Mouse (Mus musculus) thymus, postnatal 25 days (tissue): ENCODE measurements around the gene Hormad1.

Experiments
- DNase-seq: peaks from one replicate; pipeline ENCODE4 v3.0.0; 2022

Hormad1 gene

GRCm38 (mm10) chr3:95559437-95559836 lies at the start of gene Hormad1:
Hormad1 (plus strand) TSS chr3:95559677.
- no peak for DNase-seq

DNA sequence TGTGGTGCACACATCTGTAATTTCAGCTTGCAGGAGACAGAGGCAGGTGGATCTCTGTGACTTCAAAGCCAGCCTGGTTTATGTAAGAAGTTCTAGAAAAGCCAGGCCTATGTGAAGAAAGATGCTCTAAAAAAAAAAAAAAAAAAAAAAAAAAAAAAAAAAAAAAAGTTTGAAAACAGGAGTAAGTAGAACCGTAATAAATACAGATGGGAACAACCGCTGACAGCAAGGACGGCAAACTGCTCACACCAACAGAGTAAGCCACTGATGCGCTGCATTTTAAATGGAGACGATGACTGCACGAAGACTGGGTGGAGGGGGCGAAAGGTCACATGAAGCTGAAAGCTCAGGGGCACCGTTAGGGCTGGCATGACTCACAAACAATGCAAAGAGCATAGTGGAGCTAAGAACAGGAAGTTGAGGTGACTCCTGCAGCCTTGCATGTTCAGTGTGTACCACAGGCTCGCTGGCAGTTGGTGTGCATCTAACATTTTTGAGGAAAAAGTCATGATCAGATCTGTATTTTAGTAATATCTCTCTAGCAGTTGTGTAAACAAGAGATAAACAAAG lies 47.8 kb upstream of the Hormad1 start:
- DNase-seq: peak; percentile 61

GRCm38 (mm10) chr3:95516614-95517041 lies 42.8 kb upstream of the Hormad1 start:
- no peak for DNase-seq

DNA sequence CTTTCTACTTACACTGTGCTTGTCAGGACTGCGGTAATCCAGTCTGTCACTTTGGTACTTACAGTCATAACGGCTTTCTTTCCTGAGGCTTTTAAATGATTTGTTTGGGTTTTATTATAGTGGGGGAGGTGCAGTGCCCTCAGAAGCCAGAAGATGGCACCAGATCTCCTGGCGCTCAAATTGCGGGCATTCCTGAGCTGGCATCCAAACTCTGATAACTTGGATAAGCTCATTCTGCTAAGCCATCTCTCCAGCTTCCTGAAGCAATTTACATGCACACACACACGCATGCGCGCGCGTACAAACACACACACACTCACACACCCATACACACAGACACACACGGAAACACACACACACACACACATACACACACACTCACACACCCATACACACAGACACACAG lies 42.0 kb upstream of the Hormad1 start:
- peak; percentile 63 for DNase-seq

GRCm38 (mm10) chr3:95518891-95519290 lies 40.6 kb upstream of the Hormad1 start:
- no peak for DNase-seq

GRCm38 (mm10) chr3:95519315-95519714 lies 40.2 kb upstream of the Hormad1 start:
- DNase-seq: no peak

- DNase-seq: no peak
These were observed 39.4 kb upstream of the Hormad1 start for GRCm38 (mm10) chr3:95520100-95520499.

- DNase-seq: peak; percentile 20
These were observed 38.3 kb upstream of the Hormad1 start for GRCm38 (mm10) chr3:95521168-95521567.

DNA sequence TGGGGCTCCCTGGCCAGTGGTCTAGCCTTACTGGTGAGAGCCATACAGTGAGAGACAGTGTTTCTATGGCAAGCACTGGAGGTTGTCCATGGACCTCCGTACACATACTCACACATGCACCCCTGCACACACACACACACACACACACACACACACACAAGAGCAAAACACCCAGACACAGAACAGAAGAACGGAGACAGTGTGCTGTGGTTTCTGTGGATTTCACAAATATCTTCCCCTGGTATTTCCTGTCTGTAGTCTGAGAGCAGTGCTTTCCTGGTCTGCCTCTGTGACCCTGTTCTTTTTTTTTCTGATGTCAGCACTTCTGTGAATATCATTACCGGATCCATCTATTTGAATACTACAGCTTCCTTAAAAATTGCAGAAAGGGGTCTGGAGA lies 35.8 kb upstream of the Hormad1 start:
- DNase-seq: peak; percentile 21

DNA sequence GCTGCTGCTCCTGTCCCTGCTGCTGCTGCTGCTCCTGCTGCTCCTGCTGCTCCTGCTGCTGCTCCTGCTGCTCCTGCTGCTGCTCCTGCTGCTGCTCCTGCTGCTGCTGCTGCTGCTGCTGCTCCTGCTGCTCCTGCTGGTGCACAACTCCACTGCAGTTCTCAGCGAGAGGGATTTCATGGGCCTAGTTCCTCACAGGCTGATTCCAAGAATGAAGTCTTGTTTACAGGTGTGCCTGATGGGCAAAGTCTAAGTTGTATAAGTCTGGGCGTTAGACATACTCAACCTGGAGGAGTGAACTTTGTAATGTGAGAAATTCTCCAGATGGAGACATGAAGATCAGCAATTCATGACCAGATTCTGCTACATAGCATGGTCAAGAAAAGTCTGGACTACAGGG lies 34.8 kb upstream of the Hormad1 start:
- DNase-seq: no peak

- no peak for DNase-seq
These were observed 33.4 kb upstream of the Hormad1 start for GRCm38 (mm10) chr3:95526111-95526510.

- DNase-seq: peak; percentile 18
These were observed 32.8 kb upstream of the Hormad1 start, which contains the start of gene Ctss for GRCm38 (mm10) chr3:95526622-95527211. Ctss (plus strand) TSS chr3:95526786.

- DNase-seq: no peak
These were observed 29.7 kb upstream of the Hormad1 start for GRCm38 (mm10) chr3:95529814-95530213.

DNA sequence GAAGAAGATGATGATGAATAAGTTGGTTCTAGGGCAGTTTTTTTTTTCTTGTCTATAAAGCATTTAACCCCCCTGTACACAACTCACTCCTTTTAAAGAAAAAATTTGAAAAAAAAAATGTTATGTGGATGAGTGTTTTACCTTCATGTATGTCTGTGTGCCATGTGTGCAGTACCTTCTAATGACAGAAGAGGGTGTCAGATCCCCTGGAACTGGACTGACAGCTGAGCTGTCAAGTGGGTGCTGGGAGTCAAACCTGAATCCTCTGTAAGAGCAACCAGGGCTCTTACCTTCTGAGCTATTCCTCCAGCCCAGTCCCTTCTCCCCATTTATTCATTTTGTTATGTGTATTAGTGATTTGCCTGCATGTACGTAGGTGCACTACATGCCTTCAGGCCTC lies 28.5 kb upstream of the Hormad1 start:
- no peak for DNase-seq

DNA sequence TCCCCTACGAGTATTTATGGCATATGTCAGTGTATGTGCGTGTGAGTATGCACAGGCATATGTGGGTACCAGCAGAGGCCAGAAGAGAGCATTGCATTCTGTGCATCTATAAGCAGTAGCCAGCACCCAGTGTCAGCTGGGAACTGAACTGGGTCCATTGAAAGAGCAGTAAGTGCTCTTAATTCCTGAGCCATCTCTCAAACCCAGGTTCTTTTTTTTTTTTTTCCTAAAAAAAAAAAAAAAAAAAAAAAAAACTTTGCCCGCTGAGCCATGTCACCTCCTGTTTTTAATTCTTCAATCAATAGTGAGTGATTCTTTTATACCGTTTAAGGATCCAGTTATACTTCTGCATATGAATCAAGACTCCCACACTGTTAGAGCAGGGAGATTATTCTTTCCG lies 26.1 kb upstream of the Hormad1 start:
- no peak for DNase-seq

GRCm38 (mm10) chr3:95534927-95535326 lies 24.6 kb upstream of the Hormad1 start:
- no peak for DNase-seq

DNA sequence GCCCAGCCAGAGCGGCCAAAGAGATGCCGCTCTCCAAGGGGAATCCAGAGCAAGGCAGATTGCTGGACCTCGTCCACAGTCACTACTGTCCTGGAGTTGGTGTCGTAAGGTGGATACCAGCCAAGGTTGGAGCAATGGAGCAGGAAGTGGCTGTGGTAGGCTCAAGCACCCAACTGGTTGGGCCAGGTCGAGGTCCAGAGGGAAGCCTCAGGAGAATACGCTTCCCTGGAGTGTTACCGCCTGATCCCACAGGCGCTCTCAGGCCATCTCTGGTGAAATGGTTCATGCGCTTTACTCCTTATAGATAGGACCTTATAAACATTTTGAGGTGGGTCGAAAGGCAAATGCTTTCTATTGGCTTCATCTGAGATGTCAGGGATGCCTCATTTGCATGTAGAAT lies 20.5 kb upstream of the Hormad1 start:
- DNase-seq: no peak

DNA sequence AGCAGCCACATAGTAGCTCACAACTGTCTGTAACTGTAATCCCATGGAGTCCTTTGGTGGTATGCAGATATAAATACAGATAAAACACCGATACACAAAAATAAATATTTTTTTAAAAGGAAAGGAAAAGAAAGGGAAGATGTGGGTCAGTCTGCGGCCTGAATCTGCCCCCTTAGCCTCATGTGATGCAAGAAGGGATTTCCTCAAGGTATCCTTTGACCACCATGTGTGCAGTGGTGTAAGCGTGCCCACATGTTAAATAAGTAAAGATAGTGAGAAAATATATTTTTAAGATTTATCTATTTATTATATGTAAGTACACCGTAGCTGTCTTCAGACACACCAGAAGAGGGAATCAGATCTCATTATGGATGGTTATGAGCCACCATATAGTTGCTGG lies 19.6 kb upstream of the Hormad1 start:
- no peak for DNase-seq

- DNase-seq: peak; percentile 19
These were observed 18.3 kb upstream of the Hormad1 start for GRCm38 (mm10) chr3:95541186-95541585.

DNA sequence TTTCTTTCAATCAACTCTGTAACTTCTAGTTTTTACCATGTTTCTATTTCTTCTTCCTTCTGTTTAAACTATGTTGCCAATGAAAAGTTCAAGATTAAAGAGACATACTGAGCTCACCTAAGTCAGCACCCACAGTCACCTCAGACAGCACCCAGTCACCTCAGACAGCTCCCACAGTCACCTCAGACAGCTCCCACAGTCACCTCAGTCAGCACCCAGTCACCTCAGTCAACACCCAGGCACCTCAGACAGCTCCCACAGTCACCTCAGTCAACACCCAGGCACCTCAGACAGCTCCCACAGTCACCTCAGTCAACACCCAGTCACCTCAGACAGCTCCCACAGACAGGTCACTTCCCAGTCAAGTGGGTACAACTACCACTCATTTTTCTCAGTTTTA lies 17.3 kb upstream of the Hormad1 start:
- no peak for DNase-seq

DNA sequence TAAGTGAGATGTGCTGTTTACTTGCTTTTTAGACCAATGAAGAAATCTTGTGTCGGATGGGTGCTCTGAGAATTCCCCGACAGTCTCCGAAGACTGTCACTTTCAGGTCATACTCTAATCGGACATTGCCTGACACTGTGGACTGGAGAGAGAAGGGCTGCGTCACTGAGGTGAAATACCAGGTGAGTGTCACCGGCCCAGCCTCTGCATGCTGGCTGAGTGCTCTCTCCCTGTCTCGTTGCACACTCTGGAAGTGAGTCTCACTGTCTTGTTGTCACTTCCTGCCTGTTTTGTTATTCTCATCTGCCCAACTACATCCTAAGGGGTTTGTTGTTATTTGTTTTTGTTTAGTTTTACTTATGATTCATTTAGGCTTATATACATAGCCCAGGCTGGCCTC lies 16.5 kb upstream of the Hormad1 start:
- DNase-seq: no peak

- DNase-seq: no peak
These were observed 9.3 kb upstream of the Hormad1 start for GRCm38 (mm10) chr3:95550176-95550575.

GRCm38 (mm10) chr3:95553986-95554385 lies 5.5 kb upstream of the Hormad1 start:
- no peak for DNase-seq

DNA sequence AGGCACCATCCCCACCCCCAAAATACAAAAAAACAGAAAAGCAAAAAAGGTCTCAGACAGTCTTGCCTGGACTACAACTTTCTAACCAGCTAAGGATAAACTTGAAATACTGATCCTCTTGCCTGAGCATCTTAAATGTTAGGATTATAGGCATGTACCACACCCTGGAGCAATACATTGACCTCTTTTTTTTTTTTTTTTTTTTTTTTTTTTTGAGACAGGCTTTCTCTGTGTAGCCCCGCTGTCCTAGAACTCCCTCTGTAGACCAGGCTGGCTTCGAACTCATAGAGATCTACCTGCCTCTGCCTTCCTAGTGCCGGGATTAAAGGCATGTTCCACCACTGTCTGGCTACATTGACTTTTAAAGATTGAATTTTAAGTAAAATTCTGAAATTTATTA lies 1.3 kb downstream of the Hormad1 start:
- no peak for DNase-seq

GRCm38 (mm10) chr3:95561826-95562225 lies 2.3 kb downstream of the Hormad1 start:
- no peak for DNase-seq
